Mouse (Mus musculus) activated CD4-positive, CD25-positive, alpha-beta regulatory T cell, adult 9 weeks (primary cell): Measurements from ENCODE around the gene Gm17409. TPM values are rescaled to one million over a fixed set of nuclear protein-coding genes. Genes with fewer than 3 reads are reported as not detected.

Experiments used
- polyA plus RNA-seq: library from polyadenylated mRNA; unstranded; fragments of 100-300 nt; shearing (Covaris generic); gene quantifications from one replicate; pipeline ENCODE4 v1.2.1, GENCODE M21; 2017

Gm17409 gene
- not detected for polyA plus RNA-seq

GRCm38 (mm10) chr2:58469816-58470215 lies at the start of gene Gm17409:
Gene Gm17409, plus strand, starts transcription at chr2:58470116.

Other genes with a start within 250 kb of the Gm17409 start
- gene Acvr1c, start 112.2 kb upstream of the Gm17409 start, polyA plus RNA-seq = 0.18 TPM
- not detected for gene Acvr1, start 97.0 kb downstream of the Gm17409 start, polyA plus RNA-seq
- gene Upp2, start 97.2 kb downstream of the Gm17409 start, polyA plus RNA-seq = not detected